8 mouse cellular contexts compared by ENCODE assay signal in genomic region chr4:57308214-57309000, GRCm38 (mm10). TPM values are rescaled to one million over a fixed set of nuclear protein-coding genes. Genes with fewer than 3 reads are reported as not detected.
DNase-seq lines count a peak whose midpoint lies in the region; ATAC-seq and TF ChIP-seq lines count a peak whose summit lies in the region.

No protein-coding gene starts in this region.

- WGBS in intestine, embryonic 16.5 days: 44% methylated on average over 26 of the region's 26 CpGs
- WGBS in liver, postnatal 0 days (ENCODE audit: insufficient replicate concordance): 30% methylated on average over 26 of the region's 26 CpGs

- ATAC-seq in intestine, embryonic 16.5 days: no peak
- ATAC-seq in liver, postnatal 0 days: peak; percentile 63

- H3K27ac ChIP-seq in intestine, embryonic 16.5 days (ENCODE audit: low read length): no peak overlapping the region
- H3K27ac ChIP-seq in liver, postnatal 0 days (ENCODE audit: low read depth): peak overlapping the region; percentile 44; the same call in 1 of the 2 replicates

- H3K9ac ChIP-seq in intestine, embryonic 16.5 days (ENCODE audit: low read depth, low read length): 0 out of 2 replicates have a peak overlapping the region, but pooled peaks have one; percentile 8
- H3K9ac ChIP-seq in liver, postnatal 0 days (replicated peaks): no peak overlapping the region

- intact Hi-C loops in gastrocnemius, postnatal 36 days (cut with DNase I): loop anchor here (10.0 kb wide), 1 partner anchor 244 kb away; no protein-coding TSS in a partner anchor

- peak; percentile 73 for DNase-seq in gastrocnemius, adult 18-20 months (ENCODE audit: low spot score)
- DNase-seq in gastrocnemius, postnatal 4 days (ENCODE audit: low spot score in 2 of 2): no peak
- peak; percentile 50 to 53 for DNase-seq in gastrocnemius, postnatal 36 days
- peak; percentile 28 for DNase-seq in liver, postnatal 0 days
- peak; percentile 5 for DNase-seq in retina, embryonic 14.5 days (ENCODE audit: low spot score)
- DNase-seq in natural killer cell, adult 2 months (ENCODE audit: low spot score in 2 of 2): no peak
- no peak for DNase-seq in thymus, postnatal 4 days

- 0 out of 2 replicates have a peak, but pooled peaks have one; percentile 29 for TF ChIP-seq CTCF in liver, postnatal 0 days (IDR thresholded peaks at IDR 0.05; ENCODE audit: low read depth)

- peak overlapping the region; percentile 32 for H3K4me2 ChIP-seq in intestine, embryonic 16.5 days (ENCODE audit: low read depth, low read length)
- peak overlapping the region; percentile 47 for H3K4me2 ChIP-seq in liver, postnatal 0 days (ENCODE audit: low read depth, low read length)

- no peaks in the 10 kb centered on the region for H3K36me3 ChIP-seq in intestine, embryonic 16.5 days (ENCODE audit: control insufficient read depth, insufficient read depth, low read length)
- H3K36me3 ChIP-seq in liver, postnatal 0 days (replicated peaks; ENCODE audit: insufficient read depth, low read length): no peaks in the 10 kb centered on the region

- no peaks in the 10 kb centered on the region for H3K9me3 ChIP-seq in intestine, embryonic 16.5 days (ENCODE audit: control insufficient read depth, low read length)
- no peaks in the 10 kb centered on the region for H3K9me3 ChIP-seq in liver, postnatal 0 days (ENCODE audit: low read length)

- H3K27me3 ChIP-seq in intestine, embryonic 16.5 days (replicated peaks; ENCODE audit: control insufficient read depth, insufficient read depth, low read length): no peaks in the 10 kb centered on the region
- H3K27me3 ChIP-seq in liver, postnatal 0 days (ENCODE audit: insufficient read depth, low read length): no peaks in the 10 kb centered on the region

- TF ChIP-seq EP300 in liver, postnatal 0 days (IDR thresholded peaks at IDR 0.05; ENCODE audit: low read depth): no peak

- H3K4me3 ChIP-seq in intestine, embryonic 16.5 days (ENCODE audit: low read length): no peak overlapping the region; the same call in 1 of the 2 replicates
- H3K4me3 ChIP-seq in liver, postnatal 0 days (ENCODE audit: low read depth, low read length): no peak overlapping the region

- 0 out of 2 replicates have a peak, but pooled peaks cover 2% of the 10 kb centered on the region for H3K4me1 ChIP-seq in intestine, embryonic 16.5 days (ENCODE audit: control insufficient read depth, insufficient read depth, low read length)
- H3K4me1 ChIP-seq in liver, postnatal 0 days (ENCODE audit: insufficient read depth): peaks cover 2% of the 10 kb centered on the region; the same call in 1 of the 2 replicates

RNA-seq across cellular contexts. Expression of gene Ptpn3, which starts 6.8 kb away (rescaled TPM):
- 10 to 100 TPM; 43.7 to 51.4 TPM for total RNA-seq in gastrocnemius, adult 18-20 months (2021)
- total RNA-seq in gastrocnemius, postnatal 4 days (2021): 10 to 100 TPM; 11.0 to 15.6 TPM
- total RNA-seq in gastrocnemius, postnatal 36 days (2021): 10 to 100 TPM; 37.5 to 41.5 TPM
- polyA plus RNA-seq in intestine, embryonic 16.5 days (2015; fragmentation: Nextera tagmentation; extraction: Ambion mirVana): 8.5 and 10.1 TPM in 2 replicates
- polyA plus RNA-seq in liver, postnatal 0 days (2015; fragmentation: Nextera tagmentation; extraction: Ambion mirVana): 2.5 and 3.0 TPM in 2 replicates

Comparison
In these comparisons a context has a peak if more than half of its experiments do, and no peak if none do; other contexts are left out.
1. DNase-seq: peak in gastrocnemius, adult 18-20 months (single experiment), gastrocnemius, postnatal 36 days (2 of 2), liver, postnatal 0 days (single experiment) and retina, embryonic 14.5 days (single experiment); none in gastrocnemius, postnatal 4 days (0 of 2), natural killer cell, adult 2 months (0 of 2) and thymus, postnatal 4 days (single experiment).